Mouse (Mus musculus) liver, embryonic 13.5 days (tissue): ENCODE results near the gene Gpr182. TPM values are rescaled to one million over a fixed set of nuclear protein-coding genes. Genes with fewer than 3 reads are reported as not detected.
A peak's percentile ranks its signal among the peaks of the same experiment; 100 is the strongest.
"Not testable (repeated sequence)": the region's sequence is repeated elsewhere in the genome, so short reads cannot be mapped to it uniquely, and the experiment has no call there.

Experiments
- ATAC-seq: fragments of 200-750 bp; cut with Nextera tagmentation; 2 replicates; pipeline ENCODE4 v1.8.0; 2017; ENCODE audit warnings: low read depth, mild to moderate bottlenecking, moderate number of reproducible peaks, moderate library complexity
- DNase-seq: peaks from one replicate; pipeline ENCODE4 v3.0.0; 2022
- H3K27ac ChIP-seq: fragments of 300-500 bp; sonication (generic); 2 replicates; pipeline ENCODE4 v1.5.1; 2015; ENCODE audit warnings: moderate library complexity, mild to moderate bottlenecking, inconsistent platforms
- H3K27me3 ChIP-seq: fragments of 300-500 bp; sonication (generic); 2 replicates; pipeline ENCODE4 v1.6.1; 2015; ENCODE audit warnings: mild to moderate bottlenecking, inconsistent platforms
- H3K36me3 ChIP-seq: fragments of 300-500 bp; sonication (generic); 2 replicates; pipeline ENCODE4 v1.6.1; 2015; ENCODE audit warnings: mild to moderate bottlenecking, inconsistent platforms
- H3K4me1 ChIP-seq: fragments of 300-500 bp; sonication (generic); replicated peaks from 2 replicates; pipeline ENCODE4 v1.6.1; 2015; ENCODE audit warnings: inconsistent platforms
- H3K4me2 ChIP-seq: fragments of 300-500 bp; sonication (generic); 2 replicates; pipeline ENCODE4 v1.6.1; 2015; ENCODE audit warnings: inconsistent platforms, mild to moderate bottlenecking, moderate library complexity
- H3K4me3 ChIP-seq: fragments of 300-500 bp; sonication (generic); replicated peaks from 2 replicates; pipeline ENCODE4 v1.5.1; 2015; ENCODE audit warnings: mild to moderate bottlenecking, inconsistent platforms
- H3K9ac ChIP-seq: fragments of 300-500 bp; sonication (generic); 2 replicates; pipeline ENCODE4 v1.6.1; 2015; ENCODE audit warnings: mild to moderate bottlenecking, inconsistent platforms
- H3K9me3 ChIP-seq: fragments of 300-500 bp; sonication (generic); replicated peaks from 2 replicates; pipeline ENCODE4 v1.6.1; 2016; ENCODE audit warnings: inconsistent platforms
- WGBS: fragments of 180-500 bp; shearing (Covaris S2); methylation state at CpG from one replicate; pipeline ENCODE4 v1.1.7; 2015; ENCODE audit not compliant: insufficient replicate concordance; 5-methylcytosine and 5-hydroxymethylcytosine counted together
- polyA plus RNA-seq: library from polyadenylated mRNA; unstranded; fragments of >200 nt; fragmentation: Nextera tagmentation; extraction: Ambion mirVana; gene quantifications from 2 replicates; pipeline ENCODE4 v1.2.1, GENCODE M21; 2015

Gpr182 gene
- polyA plus RNA-seq: 9.0 and 11.2 TPM in 2 replicates

DNA sequence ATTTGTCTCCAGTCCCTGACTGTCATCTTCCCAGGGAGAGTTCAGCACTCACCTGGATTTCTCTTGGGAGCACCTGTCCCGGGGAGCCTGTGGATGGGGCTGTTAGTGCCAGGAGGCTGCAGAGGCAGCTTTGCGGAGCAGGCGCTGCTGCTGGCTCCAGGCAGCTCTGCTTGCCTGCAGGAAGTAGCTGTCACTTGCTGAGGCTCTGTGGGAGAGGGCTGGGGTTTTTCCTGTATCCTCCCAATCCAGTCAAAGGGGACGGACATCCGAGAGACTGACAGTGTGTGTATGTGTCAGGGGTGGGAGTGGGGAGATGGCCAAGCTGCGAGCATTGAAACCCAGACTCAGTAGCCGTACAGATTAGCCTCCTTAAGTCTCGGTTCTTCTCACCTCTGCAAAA lies at the start of gene Gpr182:
TSS of gene Gpr182 (minus strand) at position 185 of the 400 bp plus-strand sequence.
- DNase-seq (no peak), ATAC-seq (peak; percentile 34)
- Histone ChIP-seq H3K9me3 (no peaks in the 10 kb centered on the region), H3K9ac (peak within 1 kb of the TSS; percentile 4; the same call in 1 of the 2 replicates), H3K4me1 (peaks cover 56% of the 10 kb centered on the region), H3K4me3 (peak within 1 kb of the TSS; percentile 27), H3K4me2 (peak within 1 kb of the TSS; percentile 28), H3K36me3 (peaks cover 15% of the 10 kb centered on the region), H3K27me3 (no peaks in the 10 kb centered on the region), H3K27ac (peak within 1 kb of the TSS; percentile 50)
- WGBS: 29% methylated on average over 8 of the region's 8 CpGs

DNA sequence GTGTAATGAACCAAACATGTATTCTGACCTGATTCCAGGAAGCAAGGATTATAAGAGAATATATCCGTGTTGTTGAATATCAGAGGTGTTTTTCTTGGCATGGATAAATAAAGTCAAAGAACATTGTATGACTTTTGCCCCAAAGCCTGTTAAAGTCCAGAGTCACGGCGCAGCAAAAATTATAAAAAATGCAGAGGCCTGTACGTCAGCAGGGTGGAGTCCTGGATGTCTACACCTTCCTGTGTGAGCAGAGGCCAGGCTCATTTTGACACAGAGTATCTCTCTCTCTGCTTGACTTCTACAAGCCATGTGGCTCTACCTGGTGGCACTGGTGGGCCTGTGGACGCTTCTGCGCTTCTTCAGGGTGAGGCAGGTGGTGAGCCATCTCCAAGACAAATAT lies 49.4 kb upstream of the Gpr182 start, which contains the start of gene Rdh16:
TSS of gene Rdh16 (plus strand) at position 262 of the 400 bp plus-strand sequence.
- no peak for ATAC-seq
- WGBS: 67% methylated on average over 6 of the region's 6 CpGs
- Histone ChIP-seq H3K27ac (no peak within 1 kb of the TSS), H3K4me3 (no peak within 1 kb of the TSS), H3K4me1 (no peaks in the 10 kb centered on the region), H3K4me2 (no peak within 1 kb of the TSS), H3K36me3 (no peaks in the 10 kb centered on the region), H3K9ac (no peak within 1 kb of the TSS), H3K9me3 (no peaks in the 10 kb centered on the region), H3K27me3 (no peaks in the 10 kb centered on the region)
- DNase-seq: no peak

DNA sequence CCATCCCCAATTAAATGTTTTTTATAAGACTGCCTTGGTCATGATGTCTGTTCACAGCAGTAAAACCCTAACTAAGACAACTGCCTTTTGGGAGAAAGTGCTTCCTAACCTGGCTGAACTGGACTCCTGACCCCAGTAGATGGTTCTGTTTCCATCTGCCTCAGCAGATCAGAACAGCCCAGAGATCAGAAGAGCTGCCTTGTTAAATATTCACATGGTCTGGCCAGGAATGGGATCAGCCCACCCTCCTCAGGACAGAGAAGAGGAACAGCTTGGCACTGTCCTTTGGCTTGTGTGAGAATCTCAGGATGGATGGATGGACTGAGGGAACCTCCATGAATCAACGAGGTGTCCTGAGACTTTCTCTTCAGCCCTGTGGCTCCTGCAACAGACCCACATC lies 47.8 kb upstream of the Gpr182 start:
- Histone ChIP-seq H3K27me3 (no peaks in the 10 kb centered on the region), H3K4me2 (no peak overlapping the region), H3K4me1 (no peaks in the 10 kb centered on the region), H3K4me3 (no peak overlapping the region), H3K36me3 (no peaks in the 10 kb centered on the region), H3K9me3 (no peaks in the 10 kb centered on the region), H3K27ac (no peak overlapping the region), H3K9ac (no peak overlapping the region)
- no peak for DNase-seq
- no peak for ATAC-seq
- WGBS: 46% methylated on average over 1 of the region's 1 CpGs

DNA sequence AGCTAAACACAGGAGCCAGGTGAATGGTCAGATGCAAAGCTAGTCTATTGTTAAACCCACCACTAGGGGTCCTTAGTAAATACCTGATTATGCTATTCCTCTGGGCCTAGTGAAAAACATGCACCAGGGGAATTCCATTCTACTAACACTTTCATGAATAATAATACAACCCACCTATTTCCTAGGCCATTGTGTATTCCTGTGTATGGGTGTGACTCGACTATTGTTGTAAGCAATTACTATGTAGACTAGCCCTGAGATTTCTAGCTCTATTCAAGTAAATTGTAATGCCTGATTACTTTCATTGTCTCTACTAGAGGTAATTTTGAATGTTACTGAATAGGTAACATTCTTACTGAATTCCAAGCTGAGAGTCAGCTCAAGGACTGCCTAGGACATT lies 33.9 kb upstream of the Gpr182 start:
- not testable (repeated sequence) for H3K27ac ChIP-seq, H3K4me2 ChIP-seq, H3K4me1 ChIP-seq, H3K36me3 ChIP-seq, H3K9me3 ChIP-seq, H3K4me3 ChIP-seq, ATAC-seq, DNase-seq, H3K27me3 ChIP-seq, H3K9ac ChIP-seq
- 59% methylated on average over 1 of the region's 1 CpGs for WGBS

DNA sequence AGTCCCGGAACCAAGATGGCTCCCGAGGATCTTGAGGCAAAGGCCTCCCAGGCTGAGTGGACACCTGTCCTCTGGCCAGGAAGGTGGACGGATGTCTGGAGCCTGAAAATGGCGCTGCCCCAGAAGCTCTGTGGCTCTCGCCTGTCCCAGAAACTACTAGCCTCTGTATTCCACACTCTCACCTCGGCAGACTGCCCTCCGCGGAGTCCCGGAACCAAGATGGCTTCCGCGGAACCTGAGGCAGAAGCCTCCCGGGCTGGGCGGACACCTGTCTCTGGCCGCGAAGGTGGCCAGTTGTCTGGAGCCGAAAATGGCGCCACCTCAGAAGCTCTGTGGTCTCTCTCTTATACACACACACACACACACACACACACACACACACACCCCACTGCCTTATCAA lies 30.8 kb upstream of the Gpr182 start:
- not testable (repeated sequence) for DNase-seq

DNA sequence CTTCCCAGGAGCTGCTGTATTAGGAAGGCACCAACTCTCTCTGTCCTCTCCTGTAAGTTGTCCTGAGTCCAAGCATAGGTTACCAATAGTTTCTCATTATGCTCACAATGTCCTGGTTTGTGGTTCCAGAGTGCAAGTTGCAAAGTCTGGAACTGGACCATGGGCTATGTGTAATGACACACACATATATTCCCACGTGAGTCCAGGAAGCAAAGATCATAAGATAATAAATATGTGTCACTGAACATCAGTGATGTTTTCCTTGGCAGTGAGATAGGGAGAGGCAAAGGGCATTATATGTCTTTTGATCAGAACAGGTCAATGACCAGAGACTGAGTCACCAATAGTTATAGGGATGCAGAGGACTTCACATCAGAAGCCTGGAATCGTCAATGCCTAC lies 24.5 kb upstream of the Gpr182 start, which contains the start of gene Rdh9:
TSS of gene Rdh9 (plus strand) at position 376 of the 400 bp plus-strand sequence.
- no peaks in the 10 kb centered on the region for H3K4me1 ChIP-seq
- no peaks in the 10 kb centered on the region for H3K27me3 ChIP-seq
- no peaks in the 10 kb centered on the region for H3K9me3 ChIP-seq
- no peak within 1 kb of the TSS for H3K4me2 ChIP-seq
- no peaks in the 10 kb centered on the region for H3K36me3 ChIP-seq
- H3K4me3 ChIP-seq: no peak within 1 kb of the TSS
- DNase-seq (no peak), ATAC-seq (no peak)
- no peak within 1 kb of the TSS for H3K27ac ChIP-seq
- 46% methylated on average over 2 of the region's 2 CpGs for WGBS
- H3K9ac ChIP-seq: no peak within 1 kb of the TSS

More for the DNA sequence above, 30.8 kb upstream of the Gpr182 start:
- not testable (repeated sequence) for H3K9me3 ChIP-seq, H3K27ac ChIP-seq, H3K4me2 ChIP-seq, H3K9ac ChIP-seq, H3K36me3 ChIP-seq, H3K4me3 ChIP-seq, ATAC-seq, H3K27me3 ChIP-seq, H3K4me1 ChIP-seq
- 84% methylated on average over 17 of the region's 17 CpGs for WGBS

DNA sequence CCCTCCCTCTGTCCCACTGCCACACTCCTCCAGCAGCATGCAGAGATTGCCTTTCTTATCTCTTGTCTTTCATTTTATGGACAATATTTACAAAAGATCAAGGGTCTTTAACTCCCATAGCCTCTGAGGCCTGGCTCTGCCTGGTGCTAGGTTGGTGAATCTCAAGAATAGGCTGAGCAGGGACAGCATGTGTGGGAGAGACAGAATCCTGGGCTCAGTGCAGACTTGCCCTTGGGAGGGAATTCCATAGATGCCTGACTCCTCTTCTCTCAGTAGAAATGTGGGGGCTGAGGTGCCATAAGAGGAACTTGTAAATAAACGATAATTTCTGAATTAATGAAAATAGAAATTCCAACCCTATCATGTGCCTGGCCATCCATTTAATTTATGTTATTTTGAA lies 15.0 kb upstream of the Gpr182 start:
- H3K4me1 ChIP-seq: peaks cover 4% of the 10 kb centered on the region; the same call in 1 of the 2 replicates
- 69% methylated on average over 1 of the region's 1 CpGs for WGBS

DNA sequence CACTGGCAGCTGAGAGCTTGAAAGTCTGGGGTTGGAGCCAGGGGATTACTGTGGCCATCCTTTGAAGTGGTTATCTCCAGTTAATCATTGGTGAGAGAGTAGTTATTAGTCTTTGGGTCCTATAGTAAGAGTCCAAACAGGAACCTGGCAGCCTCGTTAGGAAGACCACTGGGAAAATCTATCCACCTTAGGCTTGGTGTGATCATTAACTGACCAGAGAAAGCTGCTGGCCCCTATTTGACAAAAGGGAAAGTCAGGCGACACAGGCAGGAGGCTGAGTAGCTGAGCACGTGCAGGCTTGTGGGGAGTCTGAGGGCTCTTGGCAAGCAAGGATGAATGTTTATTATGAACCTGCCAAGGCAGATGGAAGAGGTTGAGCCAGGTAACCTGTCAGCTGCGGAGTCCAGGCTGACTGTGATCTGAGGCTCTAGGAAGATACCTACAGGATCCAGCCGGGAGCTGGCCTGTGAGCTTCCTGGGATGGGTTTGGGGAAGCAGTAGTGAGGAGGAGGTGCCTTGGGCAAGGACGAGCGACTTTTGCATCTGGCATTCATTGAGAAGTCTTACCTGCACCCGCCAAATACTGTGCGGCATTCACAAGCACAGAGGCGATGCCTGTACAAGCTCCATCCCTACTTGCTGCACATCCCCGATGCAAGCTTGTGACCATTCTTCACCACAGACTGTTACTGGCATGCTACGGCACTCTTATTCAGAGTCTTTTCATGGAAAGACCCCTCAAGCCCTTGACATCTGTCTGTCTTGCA lies 12.6 kb upstream of the Gpr182 start:
- 56% methylated on average over 12 of the region's 12 CpGs for WGBS
- peaks cover 10% of the 10 kb centered on the region for H3K4me1 ChIP-seq

More for the DNA sequence above, 15.0 kb upstream of the Gpr182 start:
- H3K4me2 ChIP-seq: no peak overlapping the region
- H3K4me3 ChIP-seq: no peak overlapping the region
- DNase-seq (no peak), ATAC-seq (no peak)
- H3K9ac ChIP-seq: no peak overlapping the region
- H3K9me3 ChIP-seq: no peaks in the 10 kb centered on the region
- H3K27ac ChIP-seq: no peak overlapping the region
- H3K36me3 ChIP-seq: no peaks in the 10 kb centered on the region
- H3K27me3 ChIP-seq: no peaks in the 10 kb centered on the region

DNA sequence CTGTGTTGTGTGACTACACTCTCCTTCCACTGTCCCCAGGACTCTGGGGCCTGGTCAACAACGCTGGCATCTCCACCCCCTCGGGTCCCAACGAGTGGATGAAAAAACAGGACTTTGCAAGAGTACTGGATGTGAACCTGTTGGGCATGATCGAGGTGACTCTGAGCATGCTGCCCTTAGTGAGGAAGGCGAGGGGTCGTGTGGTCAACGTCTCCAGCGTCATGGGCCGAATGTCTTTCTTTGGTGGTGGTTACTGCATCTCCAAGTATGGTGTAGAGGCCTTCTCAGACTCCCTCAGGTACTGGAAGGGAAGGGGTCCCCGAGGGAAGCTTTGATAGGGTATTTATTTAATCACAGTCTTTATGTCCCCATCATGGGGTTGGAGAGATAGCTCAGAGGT lies 11.4 kb upstream of the Gpr182 start:
- 63% methylated on average over 10 of the region's 10 CpGs for WGBS
- H3K4me3 ChIP-seq, H3K36me3 ChIP-seq, H3K4me2 ChIP-seq, H3K9ac ChIP-seq, H3K27me3 ChIP-seq, ATAC-seq, H3K9me3 ChIP-seq, DNase-seq, H3K27ac ChIP-seq: not testable (repeated sequence)
- H3K4me1 ChIP-seq: peaks cover 16% of the 10 kb centered on the region

More for the DNA sequence above, 12.6 kb upstream of the Gpr182 start:
- Histone ChIP-seq H3K27me3 (no peaks in the 10 kb centered on the region), H3K4me2 (no peak overlapping the region), H3K9ac (no peak overlapping the region), H3K27ac (peak overlapping the region; percentile 69), H3K9me3 (no peaks in the 10 kb centered on the region), H3K4me3 (no peak overlapping the region), H3K36me3 (no peaks in the 10 kb centered on the region)
- peak; percentile 76 for ATAC-seq
- no peak for DNase-seq

DNA sequence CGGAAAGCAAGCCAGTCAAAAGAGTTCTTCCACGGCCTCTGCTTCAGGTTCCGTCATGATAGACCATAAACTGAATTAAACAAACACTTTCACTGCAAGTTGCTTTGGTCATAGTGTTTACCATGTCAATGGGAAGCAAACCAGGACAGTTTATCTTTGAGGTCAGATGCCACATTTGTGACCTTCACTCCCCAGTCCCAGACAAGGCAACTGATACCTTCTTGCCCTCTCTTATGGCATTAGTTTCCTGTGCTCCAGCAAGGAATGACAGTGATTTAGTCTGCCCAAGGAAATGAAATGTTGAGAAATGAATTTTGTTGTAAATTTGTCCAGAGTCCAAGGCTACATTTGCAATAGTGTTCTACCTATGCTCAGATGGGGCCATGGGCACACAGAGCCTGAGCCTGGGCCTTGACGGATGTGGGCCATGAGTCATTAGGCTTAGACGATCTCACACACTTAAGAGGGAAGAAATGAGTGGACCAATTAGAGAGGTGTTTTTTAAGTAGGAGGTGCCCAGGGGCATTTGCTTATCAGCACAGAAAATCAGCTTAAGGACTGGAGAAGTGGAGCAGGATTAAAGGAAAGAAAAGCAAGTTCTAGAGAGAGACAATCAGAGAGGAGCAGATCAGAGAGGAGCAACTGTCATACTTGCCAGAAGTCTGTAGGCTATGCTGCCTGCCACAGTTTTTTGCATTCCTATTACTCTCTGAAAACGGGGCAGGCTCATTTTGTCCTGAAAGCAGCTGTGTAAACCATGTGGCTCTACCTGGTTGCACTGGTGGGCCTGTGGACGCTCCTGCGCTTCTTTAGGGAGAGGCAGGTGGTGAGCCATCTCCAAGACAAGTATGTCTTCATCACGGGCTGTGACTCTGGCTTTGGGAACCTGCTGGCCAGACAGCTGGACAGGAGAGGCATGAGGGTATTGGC lies 7.9 kb upstream of the Gpr182 start, which contains the start of the genes Rdh1 and Rdh16f1:
TSS of gene Rdh1 (plus strand) at position 541 of the 930 bp plus-strand sequence.
TSS of gene Rdh16f1 (plus strand) at position 607 of the 930 bp plus-strand sequence.
- peaks cover 36% of the 10 kb centered on the region for H3K4me1 ChIP-seq
- H3K4me3 ChIP-seq: no peak within 1 kb of the TSS
- no peak within 1 kb of the TSS for H3K4me2 ChIP-seq
- H3K27me3 ChIP-seq: no peaks in the 10 kb centered on the region
- peak within 1 kb of the TSS; percentile 47 for H3K27ac ChIP-seq
- 0 out of 2 replicates have a peak, but pooled peaks cover 4% of the 10 kb centered on the region for H3K9me3 ChIP-seq
- no peaks in the 10 kb centered on the region for H3K36me3 ChIP-seq
- no peak within 1 kb of the TSS for H3K9ac ChIP-seq
- WGBS: 62% methylated on average over 9 of the region's 9 CpGs
- ATAC-seq (0 out of 2 replicates have a peak, but pooled peaks have one; percentile 27), DNase-seq (no peak)
